Mouse (Mus musculus): Measurements from ENCODE around the gene Prickle2. TPM values are rescaled to one million over a fixed set of nuclear protein-coding genes. Genes with fewer than 3 reads are reported as not detected.

Prickle2 gene
- 4.4 and 5.4 TPM in 2 replicates for polyA plus RNA-seq (2015; fragmentation: Nextera tagmentation; extraction: Ambion mirVana)

- Histone ChIP-seq H3K9ac (peak within 1 kb of the TSS; percentile 72), H3K9me3 (replicated peaks) (no peaks in the 10 kb centered on the region), H3K36me3 (no peaks in the 10 kb centered on the region), H3K4me2 (peak within 1 kb of the TSS; percentile 100), H3K4me1 (replicated peaks) (peaks cover 11% of the 10 kb centered on the region), H3K27ac (no peak within 1 kb of the TSS), H3K4me3 (peak within 1 kb of the TSS; percentile 76), H3K27me3 (0 out of 2 replicates have a peak, but pooled peaks cover 7% of the 10 kb centered on the region)
- 0% methylated on average over 22 of the region's 24 CpGs for WGBS
- peak; percentile 90 for ATAC-seq (replicated peaks; ENCODE audit: insufficient number of reproducible peaks, insufficient read depth, low FRiP score, low read depth)
These were observed at the start of gene Prickle2 for GRCm38 (mm10) chr6:92706145-92706466. Gene Prickle2 (minus strand): TSS chr6:92706155.

GRCm38 (mm10) chr6:92752737-92753136, 46.8 kb upstream of the Prickle2 start:
- Histone ChIP-seq H3K9ac (no peak overlapping the region), H3K9me3 (replicated peaks) (no peaks in the 10 kb centered on the region), H3K36me3 (no peaks in the 10 kb centered on the region), H3K27me3 (no peaks in the 10 kb centered on the region), H3K4me3 (no peak overlapping the region), H3K4me1 (replicated peaks) (peaks cover 3% of the 10 kb centered on the region), H3K4me2 (no peak overlapping the region), H3K27ac (no peak overlapping the region)
- ATAC-seq (replicated peaks; ENCODE audit: insufficient number of reproducible peaks, insufficient read depth, low FRiP score, low read depth): no peak
- 78% methylated on average over 2 of the region's 2 CpGs for WGBS

- Histone ChIP-seq H3K4me3 (no peak overlapping the region), H3K36me3 (no peaks in the 10 kb centered on the region), H3K9ac (no peak overlapping the region), H3K27me3 (no peaks in the 10 kb centered on the region), H3K9me3 (replicated peaks) (no peaks in the 10 kb centered on the region), H3K4me2 (no peak overlapping the region), H3K27ac (no peak overlapping the region), H3K4me1 (replicated peaks) (peaks cover 3% of the 10 kb centered on the region)
- 33% methylated on average over 4 of the region's 4 CpGs for WGBS
- ATAC-seq (replicated peaks; ENCODE audit: insufficient number of reproducible peaks, insufficient read depth, low FRiP score, low read depth): no peak
These were observed 43.5 kb upstream of the Prickle2 start for GRCm38 (mm10) chr6:92749420-92749819.

- peak overlapping the region; percentile 26; the same call in 1 of the 2 replicates for H3K4me2 ChIP-seq
- no peaks in the 10 kb centered on the region for H3K4me1 ChIP-seq (replicated peaks)
- ATAC-seq (replicated peaks; ENCODE audit: insufficient number of reproducible peaks, insufficient read depth, low FRiP score, low read depth): no peak
- H3K36me3 ChIP-seq: no peaks in the 10 kb centered on the region
- no peak overlapping the region for H3K9ac ChIP-seq
- WGBS: 12% methylated on average over 11 of the region's 11 CpGs
- H3K4me3 ChIP-seq: no peak overlapping the region
- no peak overlapping the region for H3K27ac ChIP-seq
- no peaks in the 10 kb centered on the region for H3K9me3 ChIP-seq (replicated peaks)
- no peaks in the 10 kb centered on the region for H3K27me3 ChIP-seq
These were observed 37.6 kb upstream of the Prickle2 start for GRCm38 (mm10) chr6:92743605-92744004.

GRCm38 (mm10) chr6:92737116-92737515, 31.2 kb upstream of the Prickle2 start:
- Histone ChIP-seq H3K4me3 (no peak overlapping the region), H3K9me3 (replicated peaks) (no peaks in the 10 kb centered on the region), H3K27ac (no peak overlapping the region), H3K9ac (no peak overlapping the region), H3K4me2 (no peak overlapping the region), H3K4me1 (replicated peaks) (no peaks in the 10 kb centered on the region), H3K27me3 (no peaks in the 10 kb centered on the region), H3K36me3 (no peaks in the 10 kb centered on the region)
- ATAC-seq (replicated peaks; ENCODE audit: insufficient number of reproducible peaks, insufficient read depth, low FRiP score, low read depth): no peak
- WGBS: 83% methylated on average over 1 of the region's 1 CpGs

GRCm38 (mm10) chr6:92733651-92734050, 27.7 kb upstream of the Prickle2 start:
- H3K4me1 ChIP-seq (replicated peaks): no peaks in the 10 kb centered on the region; the same call in 1 of the 2 replicates
- no peaks in the 10 kb centered on the region for H3K9me3 ChIP-seq (replicated peaks)
- H3K9ac ChIP-seq: no peak overlapping the region
- no peak overlapping the region for H3K27ac ChIP-seq
- no peaks in the 10 kb centered on the region for H3K36me3 ChIP-seq
- H3K4me2 ChIP-seq: no peak overlapping the region
- H3K27me3 ChIP-seq: no peaks in the 10 kb centered on the region
- no peak overlapping the region for H3K4me3 ChIP-seq
- no peak for ATAC-seq (replicated peaks; ENCODE audit: insufficient number of reproducible peaks, insufficient read depth, low FRiP score, low read depth)

- no peaks in the 10 kb centered on the region for H3K9me3 ChIP-seq (replicated peaks)
- no peaks in the 10 kb centered on the region; the same call in none of the 2 replicates for H3K4me1 ChIP-seq (replicated peaks)
- peak overlapping the region; percentile 38 for H3K4me2 ChIP-seq
- no peak overlapping the region for H3K4me3 ChIP-seq
- H3K36me3 ChIP-seq: no peaks in the 10 kb centered on the region
- H3K9ac ChIP-seq: no peak overlapping the region
- 42% methylated on average over 7 of the region's 7 CpGs for WGBS
- no peak for ATAC-seq (replicated peaks; ENCODE audit: insufficient number of reproducible peaks, insufficient read depth, low FRiP score, low read depth)
- no peak overlapping the region for H3K27ac ChIP-seq
- H3K27me3 ChIP-seq: no peaks in the 10 kb centered on the region
These were observed 22.6 kb upstream of the Prickle2 start for GRCm38 (mm10) chr6:92728514-92728913.

- Histone ChIP-seq H3K4me2 (peak overlapping the region; percentile 38), H3K4me3 (no peak overlapping the region), H3K9ac (no peak overlapping the region), H3K4me1 (replicated peaks) (no peaks in the 10 kb centered on the region; the same call in none of the 2 replicates), H3K9me3 (replicated peaks) (no peaks in the 10 kb centered on the region), H3K27me3 (no peaks in the 10 kb centered on the region), H3K27ac (no peak overlapping the region), H3K36me3 (no peaks in the 10 kb centered on the region)
- WGBS: 3% methylated on average over 10 of the region's 10 CpGs
- no peak for ATAC-seq (replicated peaks; ENCODE audit: insufficient number of reproducible peaks, insufficient read depth, low FRiP score, low read depth)
These were observed 22.1 kb upstream of the Prickle2 start for GRCm38 (mm10) chr6:92728084-92728483.

GRCm38 (mm10) chr6:92727351-92727986, 21.5 kb upstream of the Prickle2 start:
- no peaks in the 10 kb centered on the region; the same call in none of the 2 replicates for H3K4me1 ChIP-seq (replicated peaks)
- H3K9me3 ChIP-seq (replicated peaks): no peaks in the 10 kb centered on the region
- no peaks in the 10 kb centered on the region for H3K36me3 ChIP-seq
- H3K27ac ChIP-seq: no peak overlapping the region
- WGBS: 20% methylated on average over 7 of the region's 7 CpGs
- no peak overlapping the region for H3K4me3 ChIP-seq
- no peaks in the 10 kb centered on the region for H3K27me3 ChIP-seq
- ATAC-seq (replicated peaks; ENCODE audit: insufficient number of reproducible peaks, insufficient read depth, low FRiP score, low read depth): no peak
- no peak overlapping the region for H3K9ac ChIP-seq
- H3K4me2 ChIP-seq: no peak overlapping the region

GRCm38 (mm10) chr6:92726121-92726520, 20.2 kb upstream of the Prickle2 start:
- 74% methylated on average over 5 of the region's 5 CpGs for WGBS
- Histone ChIP-seq H3K9ac (no peak overlapping the region), H3K4me3 (no peak overlapping the region), H3K9me3 (replicated peaks) (no peaks in the 10 kb centered on the region), H3K4me2 (no peak overlapping the region), H3K27me3 (no peaks in the 10 kb centered on the region), H3K4me1 (replicated peaks) (no peaks in the 10 kb centered on the region; the same call in none of the 2 replicates), H3K27ac (no peak overlapping the region), H3K36me3 (no peaks in the 10 kb centered on the region)
- no peak for ATAC-seq (replicated peaks; ENCODE audit: insufficient number of reproducible peaks, insufficient read depth, low FRiP score, low read depth)

- H3K9ac ChIP-seq: no peak overlapping the region
- H3K4me3 ChIP-seq: no peak overlapping the region
- no peaks in the 10 kb centered on the region for H3K9me3 ChIP-seq (replicated peaks)
- H3K4me1 ChIP-seq (replicated peaks): no peaks in the 10 kb centered on the region; the same call in none of the 2 replicates
- no peaks in the 10 kb centered on the region for H3K36me3 ChIP-seq
- no peak overlapping the region for H3K27ac ChIP-seq
- ATAC-seq (replicated peaks; ENCODE audit: insufficient number of reproducible peaks, insufficient read depth, low FRiP score, low read depth): no peak
- no peak overlapping the region for H3K4me2 ChIP-seq
- H3K27me3 ChIP-seq: no peaks in the 10 kb centered on the region
- 64% methylated on average over 2 of the region's 2 CpGs for WGBS
These were observed 18.4 kb upstream of the Prickle2 start for GRCm38 (mm10) chr6:92724394-92724793.

- ATAC-seq (replicated peaks; ENCODE audit: insufficient number of reproducible peaks, insufficient read depth, low FRiP score, low read depth): no peak
- Histone ChIP-seq H3K4me2 (no peak overlapping the region), H3K9ac (no peak overlapping the region), H3K27me3 (no peaks in the 10 kb centered on the region), H3K4me3 (no peak overlapping the region), H3K9me3 (replicated peaks) (no peaks in the 10 kb centered on the region), H3K36me3 (no peaks in the 10 kb centered on the region), H3K4me1 (replicated peaks) (no peaks in the 10 kb centered on the region), H3K27ac (no peak overlapping the region)
- WGBS: 66% methylated on average over 3 of the region's 3 CpGs
These were observed 9.9 kb upstream of the Prickle2 start for GRCm38 (mm10) chr6:92715806-92716205.
